Mouse (Mus musculus): Measurements from ENCODE around the gene Nkx2-5.

Gene Nkx2-5

DNA sequence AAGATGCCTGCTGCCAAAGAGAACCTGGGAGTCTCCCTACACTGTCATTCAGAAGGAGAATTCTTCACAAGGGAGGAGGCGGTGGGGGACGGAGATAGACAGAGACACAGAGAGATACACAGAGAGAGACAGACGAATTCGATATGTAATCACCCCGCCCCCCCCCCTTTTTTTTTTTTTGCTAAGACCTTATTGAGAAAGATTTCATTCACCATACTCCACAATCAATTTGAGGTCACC is at the start of gene Nkx2-5:
TSS of gene Nkx2-5 (minus strand) at position 101 of the 240 bp plus-strand sequence.
- no peak for DNase-seq (ENCODE audit: low read depth)

- DNase-seq (ENCODE audit: low read depth) = no peak
Measured at GRCm38 (mm10) chr17:26894342-26894741, 49.5 kb upstream of the Nkx2-5 start.

GRCm38 (mm10) chr17:26893492-26893891 is 48.7 kb upstream of the Nkx2-5 start:
- DNase-seq (ENCODE audit: low read depth) = no peak

GRCm38 (mm10) chr17:26892635-26893375 is 48.0 kb upstream of the Nkx2-5 start:
- DNase-seq (ENCODE audit: low read depth) = no peak

GRCm38 (mm10) chr17:26887926-26888325 is 43.1 kb upstream of the Nkx2-5 start:
- no peak for DNase-seq (ENCODE audit: low read depth)

GRCm38 (mm10) chr17:26886047-26886749 is 41.4 kb upstream of the Nkx2-5 start:
- DNase-seq (ENCODE audit: low read depth) = peak; percentile 68

GRCm38 (mm10) chr17:26884995-26885926 is 40.5 kb upstream of the Nkx2-5 start:
- peak; percentile 79 for DNase-seq (ENCODE audit: low read depth)

GRCm38 (mm10) chr17:26883585-26883984 is 38.8 kb upstream of the Nkx2-5 start:
- DNase-seq (ENCODE audit: low read depth) = no peak

DNA sequence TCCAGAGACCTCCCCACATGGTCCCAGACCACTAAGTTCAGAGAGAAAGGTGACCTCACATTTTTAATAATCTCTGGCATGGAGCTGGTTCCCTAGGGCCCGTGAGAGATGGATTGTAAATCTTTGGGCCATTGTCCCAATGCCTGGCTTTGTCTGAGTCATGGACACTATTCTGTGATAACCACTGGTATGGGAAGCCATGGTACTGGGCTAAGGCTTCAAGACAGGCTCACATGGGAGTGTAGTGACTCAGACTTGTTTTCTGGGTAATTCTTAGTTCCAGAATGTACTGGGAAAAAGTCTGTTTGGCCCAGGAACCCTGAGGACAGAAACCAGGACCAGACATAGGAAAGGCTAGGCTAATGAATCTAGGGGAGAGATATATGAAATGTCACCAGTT is 37.9 kb upstream of the Nkx2-5 start:
- DNase-seq (ENCODE audit: low read depth) = no peak

DNA sequence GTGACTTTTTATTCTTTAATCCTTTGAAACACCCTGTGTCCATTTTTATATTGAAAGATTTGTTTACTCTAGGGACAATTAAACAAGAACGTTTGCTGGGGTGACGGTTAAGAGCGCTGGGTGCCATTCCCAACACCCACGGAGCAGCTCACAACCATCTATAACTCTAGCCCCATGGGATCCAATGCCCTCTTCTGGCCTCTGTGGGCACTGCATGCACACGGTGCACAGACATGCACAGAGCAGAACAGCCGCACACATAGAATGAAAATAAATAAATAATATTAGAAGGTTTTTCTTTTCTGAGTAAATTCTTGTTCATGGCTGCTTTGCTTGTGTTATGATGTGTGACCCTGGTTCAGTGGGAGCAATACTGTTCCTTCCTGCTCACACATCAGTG is 34.4 kb upstream of the Nkx2-5 start:
- DNase-seq (ENCODE audit: low read depth) = no peak

DNA sequence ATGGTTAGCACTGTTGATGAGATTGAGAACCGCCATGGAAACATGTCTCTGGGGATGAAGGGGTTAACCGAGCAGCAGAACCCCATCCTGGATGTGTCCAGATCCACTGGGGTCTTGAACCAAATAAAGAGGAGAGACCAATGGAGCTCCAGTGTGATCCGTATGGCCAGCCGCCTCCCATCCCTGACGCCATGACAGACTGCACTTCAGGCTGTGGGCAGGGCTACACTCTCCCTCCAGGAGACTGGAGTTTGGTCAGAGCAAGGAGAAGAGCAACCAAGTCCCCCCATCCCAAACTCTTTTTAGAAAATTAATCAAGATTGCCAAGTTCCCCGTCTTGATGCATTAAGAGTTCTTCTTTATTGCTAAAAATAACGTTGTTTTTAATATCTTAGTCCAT is 33.1 kb upstream of the Nkx2-5 start:
- DNase-seq (ENCODE audit: low read depth) = no peak

DNA sequence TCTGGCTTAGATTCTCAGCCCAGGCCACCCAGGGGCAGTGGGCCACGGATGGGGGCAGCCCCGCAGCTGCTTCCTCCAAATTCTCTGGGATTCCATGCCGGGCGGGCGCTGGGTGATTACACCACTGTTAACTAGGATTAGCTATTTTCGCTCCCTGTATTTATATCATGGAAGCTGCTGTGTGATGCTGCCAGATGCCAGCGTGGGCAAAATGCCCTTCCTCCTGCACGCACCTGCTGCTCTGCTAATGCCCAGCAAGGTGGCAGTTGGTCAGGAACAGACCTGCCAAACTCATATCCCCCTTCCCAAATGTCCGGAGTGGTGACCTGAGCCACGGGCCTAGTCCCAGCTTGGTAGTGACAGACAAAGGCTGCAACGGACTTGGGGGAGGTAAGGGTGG is 29.7 kb upstream of the Nkx2-5 start:
- DNase-seq (ENCODE audit: low read depth) = no peak

- DNase-seq (ENCODE audit: low read depth) = no peak
Measured at GRCm38 (mm10) chr17:26873502-26873901, 28.7 kb upstream of the Nkx2-5 start.

GRCm38 (mm10) chr17:26872870-26873269 is 28.1 kb upstream of the Nkx2-5 start:
- no peak for DNase-seq (ENCODE audit: low read depth)

DNA sequence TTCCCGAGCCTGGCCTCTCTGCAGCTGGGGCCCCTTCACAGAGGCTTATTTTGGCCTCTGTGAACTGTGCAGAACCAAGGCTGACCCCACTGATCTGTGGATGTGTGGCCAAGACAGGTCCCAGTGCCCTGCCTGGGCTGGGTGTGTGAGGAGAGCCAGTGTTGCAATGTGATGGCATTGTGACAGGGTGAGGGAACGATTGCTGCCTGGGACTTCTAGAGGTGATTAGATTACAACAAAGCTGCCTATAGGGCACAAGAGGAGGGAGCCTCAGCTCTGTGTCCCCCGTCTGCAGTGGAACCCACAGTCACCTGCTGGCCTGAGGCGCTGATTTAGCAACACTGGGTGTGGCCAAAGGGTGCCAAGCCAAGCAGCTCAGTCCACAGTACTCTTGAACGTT is 23.9 kb upstream of the Nkx2-5 start:
- DNase-seq (ENCODE audit: low read depth) = no peak

GRCm38 (mm10) chr17:26865156-26865555 is 20.3 kb upstream of the Nkx2-5 start:
- DNase-seq (ENCODE audit: low read depth) = no peak

DNA sequence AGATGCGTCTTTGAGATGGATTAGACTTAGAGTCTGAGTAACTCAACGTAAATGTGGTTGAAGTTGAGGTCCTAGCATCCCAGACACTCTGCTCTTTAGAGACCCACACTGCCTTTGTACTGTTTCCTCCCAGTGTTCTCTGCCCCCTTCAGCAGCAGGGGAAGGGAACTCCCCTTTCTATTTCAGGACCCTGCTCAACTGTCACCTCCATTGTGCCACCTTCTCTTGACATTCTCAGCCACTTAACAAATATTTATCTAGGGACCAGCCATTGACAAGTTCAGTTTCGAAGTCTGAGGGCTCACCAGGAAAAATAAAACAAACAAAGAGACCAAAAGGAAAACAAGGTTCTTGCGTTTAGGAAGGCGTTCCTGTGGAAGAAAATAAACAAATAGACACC is 19.5 kb upstream of the Nkx2-5 start:
- DNase-seq (ENCODE audit: low read depth) = no peak

- DNase-seq (ENCODE audit: low read depth) = no peak
Measured at GRCm38 (mm10) chr17:26861793-26862192, 17.0 kb upstream of the Nkx2-5 start.

DNA sequence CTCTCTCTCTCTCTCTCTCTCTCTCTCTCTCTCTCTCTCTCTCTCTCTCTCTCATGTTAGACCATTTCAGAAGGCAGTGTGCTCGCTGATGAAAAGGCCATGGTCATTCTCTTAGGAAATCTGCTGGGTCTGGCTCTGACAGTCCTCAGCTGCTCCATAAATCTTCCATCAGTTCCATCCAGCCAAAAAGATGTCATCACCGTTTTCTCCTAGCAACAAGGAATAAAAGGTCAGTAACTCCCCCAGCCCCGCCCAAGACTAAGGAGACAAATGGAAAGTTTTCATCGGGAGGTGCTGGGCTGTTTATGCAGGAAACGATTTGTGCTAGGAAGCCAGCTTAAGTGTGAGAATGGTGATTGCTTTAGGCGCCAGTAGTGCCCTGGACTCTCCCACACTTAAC is 16.6 kb upstream of the Nkx2-5 start:
- no peak for DNase-seq (ENCODE audit: low read depth)

GRCm38 (mm10) chr17:26860906-26861305 is 16.1 kb upstream of the Nkx2-5 start:
- DNase-seq (ENCODE audit: low read depth) = no peak

GRCm38 (mm10) chr17:26852262-26852661 is 7.5 kb upstream of the Nkx2-5 start:
- DNase-seq (ENCODE audit: low read depth) = no peak

DNA sequence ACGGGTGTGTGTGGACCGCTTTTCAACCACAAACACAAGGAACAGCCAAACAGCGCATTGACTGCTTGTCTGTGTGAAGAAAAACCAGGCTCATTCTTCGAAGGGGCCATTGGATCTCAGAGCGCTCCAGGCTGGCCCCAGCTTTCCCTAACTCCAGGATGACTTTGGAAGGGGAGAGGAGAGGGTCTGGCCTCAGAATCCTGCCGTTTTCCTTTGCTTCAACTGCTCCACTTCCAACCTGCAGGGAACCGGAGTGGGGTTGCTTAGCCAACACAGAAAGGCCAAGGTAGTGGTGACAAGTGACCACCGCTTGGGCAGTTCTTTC is 6.3 kb upstream of the Nkx2-5 start:
- DNase-seq (ENCODE audit: low read depth) = no peak
